Comparison of ENCODE assay signal across 24 mouse cellular contexts in genomic region chr8:22162206-22162605, GRCm38 (mm10). TPM values are rescaled to one million over a fixed set of nuclear protein-coding genes. Genes with fewer than 3 reads are reported as not detected.
DNase-seq lines count a peak whose midpoint lies in the region; ATAC-seq and TF ChIP-seq lines count a peak whose summit lies in the region.
"Had no signal": no experiment of that assay in that cellular context is flagged by ENCODE, and none has a peak within 500 bp of the region (broad histone marks: within the 10 kb centered on the region; RNA-seq: fewer than 3 reads in every experiment).

No protein-coding gene starts in this region.

- H3K27me3 ChIP-seq in forebrain, embryonic 11.5 days (ENCODE audit: control insufficient read depth, insufficient read depth, low read length) = no peaks in the 10 kb centered on the region
- no peaks in the 10 kb centered on the region for H3K27me3 ChIP-seq in forebrain, postnatal 0 days (ENCODE audit: insufficient read depth, low read length)
- H3K27me3 ChIP-seq in heart, embryonic 11.5 days (ENCODE audit: control insufficient read depth, insufficient read depth, low read length) = no peaks in the 10 kb centered on the region
- no peaks in the 10 kb centered on the region for H3K27me3 ChIP-seq in heart, embryonic 10.5 days (ENCODE audit: insufficient read depth, poor library complexity, severe bottlenecking)
- H3K27me3 ChIP-seq: CH12.LX, Patski had no signal

- H3K27ac ChIP-seq in forebrain, embryonic 11.5 days (ENCODE audit: low read depth, low read length) = no peak overlapping the region
- H3K27ac ChIP-seq in forebrain, postnatal 0 days (ENCODE audit: low read depth, low read length) = no peak overlapping the region
- H3K27ac ChIP-seq in heart, embryonic 11.5 days (ENCODE audit: low read depth, low read length) = no peak overlapping the region
- no peak overlapping the region for H3K27ac ChIP-seq in heart, embryonic 10.5 days

- peak; percentile 42 for DNase-seq in forebrain, embryonic 11.5 days (ENCODE audit: low spot score)
- DNase-seq in forebrain, postnatal 0 days = no peak
- DNase-seq in heart, adult 11 months = peak; percentile 70
- DNase-seq in heart, embryonic 10.5 days (ENCODE audit: low spot score) = peak; percentile 72
- DNase-seq in heart, postnatal 14 days = no peak
- DNase-seq: adrenal gland, adult 2 months; adrenal gland, adult 8-10 months; adrenal gland, postnatal 10 days; adrenal gland, postnatal 14 days; adrenal gland, postnatal 25 days; adrenal gland, postnatal 36 days; B cell, adult 2 months; cerebellum, adult 11 months; cerebellum, adult 11-12 months; cerebellum, adult 18-20 months had no signal

- no peaks in the 10 kb centered on the region; the same call in 1 of the 2 replicates for H3K4me1 ChIP-seq in forebrain, embryonic 11.5 days (replicated peaks; ENCODE audit: control insufficient read depth, insufficient read depth, low read length)
- H3K4me1 ChIP-seq in forebrain, postnatal 0 days (ENCODE audit: insufficient read depth) = no peaks in the 10 kb centered on the region
- no peaks in the 10 kb centered on the region; the same call in 1 of the 2 replicates for H3K4me1 ChIP-seq in heart, embryonic 11.5 days (ENCODE audit: control insufficient read depth, insufficient read depth, low read length)
- peaks cover 9% of the 10 kb centered on the region; the same call in 1 of the 2 replicates for H3K4me1 ChIP-seq in heart, embryonic 10.5 days

- no peaks in the 10 kb centered on the region for H3K9me3 ChIP-seq in forebrain, embryonic 11.5 days (ENCODE audit: control insufficient read depth, low read length)
- H3K9me3 ChIP-seq in forebrain, postnatal 0 days (ENCODE audit: low read length) = no peaks in the 10 kb centered on the region
- no peaks in the 10 kb centered on the region for H3K9me3 ChIP-seq in heart, embryonic 11.5 days (replicated peaks; ENCODE audit: control insufficient read depth, low read length)
- no peaks in the 10 kb centered on the region for H3K9me3 ChIP-seq in heart, embryonic 10.5 days
- H3K9me3 ChIP-seq: G1E had no signal

- ATAC-seq in forebrain, embryonic 11.5 days (replicated peaks; ENCODE audit: low FRiP score) = no peak
- no peak for ATAC-seq in forebrain, postnatal 0 days
- no peak for ATAC-seq in heart, embryonic 11.5 days (replicated peaks; ENCODE audit: insufficient number of reproducible peaks, low FRiP score, low TSS enrichment)
- ATAC-seq: activated CD4-positive, CD25-positive, alpha-beta regulatory T cell, adult 4 months; CD4-positive, CD25-positive, alpha-beta regulatory T cell, adult 4 months; Patski had no signal

- H3K36me3 ChIP-seq in forebrain, embryonic 11.5 days (ENCODE audit: control insufficient read depth, insufficient read depth, low read length) = no peaks in the 10 kb centered on the region
- H3K36me3 ChIP-seq in forebrain, postnatal 0 days (ENCODE audit: insufficient read depth) = 0 out of 2 replicates have a peak, but pooled peaks cover 9% of the 10 kb centered on the region
- peaks cover 6% of the 10 kb centered on the region for H3K36me3 ChIP-seq in heart, embryonic 11.5 days (ENCODE audit: control insufficient read depth, insufficient read depth, low read length)
- peaks cover 13% of the 10 kb centered on the region for H3K36me3 ChIP-seq in heart, embryonic 10.5 days

- WGBS in forebrain, embryonic 11.5 days = 91% methylated on average over 8 of the region's 8 CpGs
- WGBS in forebrain, postnatal 0 days = 91% methylated on average over 8 of the region's 8 CpGs
- WGBS in heart, embryonic 11.5 days (ENCODE audit: insufficient replicate concordance) = 81% methylated on average over 8 of the region's 8 CpGs
- WGBS in heart, embryonic 10.5 days = 82% methylated on average over 8 of the region's 8 CpGs

- H3K4me3 ChIP-seq in forebrain, embryonic 11.5 days (ENCODE audit: low read depth, low read length) = no peak overlapping the region
- H3K4me3 ChIP-seq in forebrain, postnatal 0 days (ENCODE audit: low read depth, low read length) = no peak overlapping the region
- H3K4me3 ChIP-seq in heart, embryonic 11.5 days (ENCODE audit: low read depth, low read length) = no peak overlapping the region
- no peak overlapping the region for H3K4me3 ChIP-seq in heart, embryonic 10.5 days

- no peak overlapping the region for H3K9ac ChIP-seq in forebrain, embryonic 11.5 days (ENCODE audit: low read length)
- no peak overlapping the region for H3K9ac ChIP-seq in forebrain, postnatal 0 days
- no peak overlapping the region for H3K9ac ChIP-seq in heart, embryonic 11.5 days (ENCODE audit: low read depth, low read length)

- intact Hi-C loops in heart, postnatal 14 days (cut with DNase I) = no loop called here

- no peak overlapping the region for H3K4me2 ChIP-seq in forebrain, embryonic 11.5 days (ENCODE audit: low read depth, low read length, severe bottlenecking)
- no peak overlapping the region for H3K4me2 ChIP-seq in forebrain, postnatal 0 days (ENCODE audit: low read depth)
- no peak overlapping the region for H3K4me2 ChIP-seq in heart, embryonic 11.5 days

- TF ChIP-seq CTCF in forebrain, postnatal 0 days (IDR thresholded peaks at IDR 0.05; ENCODE audit: low read depth) = no peak

RNA-seq across cellular contexts. Expression of gene Nek3, which starts 4.0 kb away (rescaled TPM):
- 7.7 and 8.0 TPM in 2 replicates for polyA plus RNA-seq in forebrain, embryonic 11.5 days (2014; fragmentation: Nextera tagmentation; extraction: Ambion mirVana)
- 4.6 and 7.1 TPM in 2 replicates for total RNA-seq in forebrain, postnatal 0 days (2014; rRNA removed)
- 4.3 and 5.9 TPM in 2 replicates for polyA plus RNA-seq in forebrain, postnatal 0 days (2015; fragmentation: Nextera tagmentation; extraction: Ambion mirVana)
- 5.8 and 7.8 TPM in 2 replicates for polyA plus RNA-seq in heart, embryonic 11.5 days (2014; fragmentation: Nextera tagmentation; extraction: Ambion mirVana)
- 5.4 and 6.1 TPM in 2 replicates for polyA plus RNA-seq in heart, embryonic 10.5 days (2016; fragmentation: Nextera tagmentation; extraction: Ambion mirVana)
- 1 to 10 TPM; 1.9 to 2.2 TPM for total RNA-seq in heart, postnatal 14 days (2021)

RNA-seq across cellular contexts. Expression of gene Ckap2, which starts 23.4 kb away (rescaled TPM):
- 76.9 and 82.7 TPM in 2 replicates for polyA plus RNA-seq in forebrain, embryonic 11.5 days (2014; fragmentation: Nextera tagmentation; extraction: Ambion mirVana)
- total RNA-seq in forebrain, postnatal 0 days (2014; rRNA removed) = 7.5 and 8.8 TPM in 2 replicates
- 6.8 and 8.0 TPM in 2 replicates for polyA plus RNA-seq in forebrain, postnatal 0 days (2015; fragmentation: Nextera tagmentation; extraction: Ambion mirVana)
- 37.4 and 37.6 TPM in 2 replicates for polyA plus RNA-seq in heart, embryonic 11.5 days (2014; fragmentation: Nextera tagmentation; extraction: Ambion mirVana)
- 37.4 and 38.9 TPM in 2 replicates for polyA plus RNA-seq in heart, embryonic 10.5 days (2016; fragmentation: Nextera tagmentation; extraction: Ambion mirVana)
- total RNA-seq in heart, postnatal 14 days (2021) = 1 to 10 TPM; 4.4 to 5.8 TPM

RNA-seq across cellular contexts. Expression of gene Vps36, which starts 30.4 kb away (rescaled TPM):
- polyA plus RNA-seq in forebrain, embryonic 11.5 days (2014; fragmentation: Nextera tagmentation; extraction: Ambion mirVana) = 45.5 and 45.9 TPM in 2 replicates
- total RNA-seq in forebrain, postnatal 0 days (2014; rRNA removed) = 38.3 and 42.9 TPM in 2 replicates
- 24.6 and 36.7 TPM in 2 replicates for polyA plus RNA-seq in forebrain, postnatal 0 days (2015; fragmentation: Nextera tagmentation; extraction: Ambion mirVana)
- polyA plus RNA-seq in heart, embryonic 11.5 days (2014; fragmentation: Nextera tagmentation; extraction: Ambion mirVana) = 27.7 and 29.6 TPM in 2 replicates
- polyA plus RNA-seq in heart, embryonic 10.5 days (2016; fragmentation: Nextera tagmentation; extraction: Ambion mirVana) = 26.6 and 31.5 TPM in 2 replicates
- total RNA-seq in heart, postnatal 14 days (2021) = 10 to 100 TPM; 27.6 to 28.9 TPM

RNA-seq across cellular contexts. Expression of gene Nek5, which starts 37.4 kb away (rescaled TPM):
- 0.21 and 0.24 TPM in 2 replicates for polyA plus RNA-seq in forebrain, embryonic 11.5 days (2014; fragmentation: Nextera tagmentation; extraction: Ambion mirVana)
- 0.77 and 3.5 TPM in 2 replicates for total RNA-seq in forebrain, postnatal 0 days (2014; rRNA removed)
- polyA plus RNA-seq in forebrain, postnatal 0 days (2015; fragmentation: Nextera tagmentation; extraction: Ambion mirVana) = 0.92 and 1.2 TPM in 2 replicates
- polyA plus RNA-seq in heart, embryonic 11.5 days (2014; fragmentation: Nextera tagmentation; extraction: Ambion mirVana) = 0.27 TPM in 1 of 2 replicates, not detected in the other
- 0.09 TPM in 1 of 2 replicates, not detected in the other for polyA plus RNA-seq in heart, embryonic 10.5 days (2016; fragmentation: Nextera tagmentation; extraction: Ambion mirVana)
- under 1 TPM in 1 of 2 experiments, not detected in 1; 0.29 TPM for total RNA-seq in heart, postnatal 14 days (2021)
- total RNA-seq: CH12.LX, ES-E14, MEL had no signal
- polyA plus RNA-seq: C2C12; CD4-positive, CD25-positive, alpha-beta regulatory T cell, adult 4 months; G1E had no signal

Comparison
In these comparisons a context has a peak if more than half of its experiments do, and no peak if none do; other contexts are left out.
1. DNase-seq: peak in forebrain, embryonic 11.5 days (single experiment), heart, adult 11 months (single experiment) and heart, embryonic 10.5 days (single experiment); none in forebrain, postnatal 0 days (single experiment) and heart, postnatal 14 days (0 of 2).